In the genomic region with DNA sequence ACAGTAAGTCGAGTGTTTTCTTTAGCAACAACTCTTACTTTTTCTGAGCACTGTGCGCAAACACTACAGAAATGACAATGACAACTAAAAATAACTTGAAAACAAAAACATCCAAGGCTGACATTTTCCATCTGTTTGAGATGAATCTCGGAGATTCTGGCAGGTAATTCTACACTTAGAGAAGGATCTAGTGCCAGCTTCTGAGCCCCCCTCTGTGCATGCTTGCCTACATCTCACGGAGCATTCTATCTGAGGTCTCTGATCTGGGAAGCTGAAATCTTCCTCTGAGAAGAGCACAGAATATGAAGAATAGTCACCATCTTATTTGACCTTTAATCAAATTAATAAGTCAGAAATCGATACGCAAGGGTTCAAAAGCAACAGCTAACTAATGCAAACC, we compare ENCODE assay signal across 18 mouse cellular contexts. TPM values are rescaled to one million over a fixed set of nuclear protein-coding genes. Genes with fewer than 3 reads are reported as not detected.
"Had no signal": no experiment of that assay in that cellular context is flagged by ENCODE, and none has a peak within 500 bp of the region (broad histone marks: within the 10 kb centered on the region; RNA-seq: fewer than 3 reads in every experiment).

No protein-coding gene starts in this region.

- H3K27ac ChIP-seq: kidney, embryonic 15.5 days; limb, embryonic 10.5 days; liver, embryonic 15.5 days; macrophage; midbrain, embryonic 15.5 days; neural tube, embryonic 12.5 days; stomach, postnatal 0 days had no signal

- DNase-seq: kidney, adult 2 months; kidney, postnatal 14 days; lung, adult 2 months; lung, postnatal 10 days; right cerebral cortex, adult 18-20 months; right cerebral cortex, postnatal 25 days; thymus, postnatal 14 days had no signal

- H3K4me3 ChIP-seq: kidney, embryonic 15.5 days; limb, embryonic 10.5 days; liver, embryonic 15.5 days; megakaryocyte, embryonic 14.5 days; midbrain, embryonic 15.5 days; neural tube, embryonic 12.5 days had no signal

RNA-seq across cellular contexts. Expression of a gene that starts 55.8 kb away (rescaled TPM):
- total RNA-seq: layer of hippocampus, adult 8-10 months; layer of hippocampus, postnatal 14 days; left cerebral cortex, adult 18-20 months had no signal
